Mouse (Mus musculus) midbrain, embryonic 10.5 days (tissue): ENCODE results near the gene Gm2431. TPM values are rescaled to one million over a fixed set of nuclear protein-coding genes. Genes with fewer than 3 reads are reported as not detected.
"Not testable (repeated sequence)": the region's sequence is repeated elsewhere in the genome, so short reads cannot be mapped to it uniquely, and the experiment has no call there.

ENCODE experiments used
- DNase-seq: peaks from one replicate; pipeline ENCODE4 v3.0.0-alpha.2; 2017; ENCODE audit warnings: low spot score
- H3K27ac ChIP-seq: fragments of 300-500 bp; sonication (generic); replicated peaks from 2 replicates; pipeline ENCODE4 v1.5.1; 2016; ENCODE audit warnings: mild to moderate bottlenecking
- H3K27me3 ChIP-seq: fragments of 300-500 bp; sonication (generic); 2 replicates; pipeline ENCODE4 v1.6.1; 2016; ENCODE audit warnings: low read depth, mild to moderate bottlenecking; ENCODE audit not compliant: poor library complexity, severe bottlenecking
- H3K36me3 ChIP-seq: fragments of 300-500 bp; sonication (generic); 2 replicates; pipeline ENCODE4 v1.6.1; 2016; ENCODE audit warnings: mild to moderate bottlenecking, moderate library complexity
- H3K4me1 ChIP-seq: fragments of 300-500 bp; sonication (generic); 2 replicates; pipeline ENCODE4 v1.6.1; 2016
- H3K4me3 ChIP-seq: fragments of 300-500 bp; sonication (generic); 2 replicates; pipeline ENCODE4 v1.5.1; 2016; ENCODE audit warnings: mild to moderate bottlenecking, moderate library complexity
- H3K9me3 ChIP-seq: fragments of 300-500 bp; sonication (generic); replicated peaks from 2 replicates; pipeline ENCODE4 v1.6.1; 2016; ENCODE audit warnings: mild to moderate bottlenecking
- WGBS: fragments of 180-500 bp; shearing (Covaris S2); methylation state at CpG from one replicate; pipeline ENCODE4 v1.1.7; 2016; 5-methylcytosine and 5-hydroxymethylcytosine counted together
- polyA plus RNA-seq: library from polyadenylated mRNA; unstranded; fragments of >200 nt; fragmentation: Nextera tagmentation; extraction: Ambion mirVana; gene quantifications from 2 replicates; pipeline ENCODE4 v1.2.1, GENCODE M21; 2016

The Gm2431 gene
- polyA plus RNA-seq, result not detected in 2 replicates

DNA sequence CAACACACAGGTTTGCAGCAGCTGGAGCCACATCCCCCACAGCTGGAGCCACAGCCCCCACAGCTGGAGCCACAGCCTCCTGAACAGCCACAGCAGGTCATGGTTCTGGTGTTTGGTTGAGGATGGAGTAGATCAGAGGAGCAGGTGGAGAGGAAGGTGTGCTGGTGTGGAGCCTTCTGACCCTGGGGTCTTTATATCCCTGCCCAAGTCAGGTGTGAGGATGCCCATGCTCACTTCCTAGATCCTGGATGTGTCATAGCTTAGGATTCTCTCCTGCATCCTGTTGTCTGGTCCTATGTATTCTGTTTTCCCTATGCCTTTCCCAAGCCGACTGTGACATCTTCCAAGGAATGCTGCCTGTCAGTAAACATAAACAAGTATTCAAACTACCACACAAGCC, at the start of gene Gm2431:
Gene Gm2431, minus strand, starts transcription at position 101 of the 400 bp plus-strand sequence.
- H3K36me3 ChIP-seq, H3K27me3 ChIP-seq, H3K9me3 ChIP-seq, H3K4me1 ChIP-seq, DNase-seq, H3K4me3 ChIP-seq, H3K27ac ChIP-seq: not testable (repeated sequence)
- WGBS, result 58% methylated on average over 1 of the region's 1 CpGs

- 93% methylated on average over 1 of the region's 1 CpGs for WGBS
- H3K9me3 ChIP-seq, H3K36me3 ChIP-seq, H3K4me3 ChIP-seq, H3K27me3 ChIP-seq, DNase-seq, H3K4me1 ChIP-seq, H3K27ac ChIP-seq: not testable (repeated sequence)
Observed at GRCm38 (mm10) chr7:142303929-142304328, 45.8 kb upstream of the Gm2431 start.

GRCm38 (mm10) chr7:142303249-142303648, 45.1 kb upstream of the Gm2431 start, which contains the start of gene Krtap5-4:
Krtap5-4 (plus strand) TSS chr7:142303549.
- Histone ChIP-seq H3K27ac (no peak within 1 kb of the TSS), H3K36me3 (no peaks in the 10 kb centered on the region), H3K9me3 (no peaks in the 10 kb centered on the region), H3K4me3 (no peak within 1 kb of the TSS), H3K27me3 (peaks cover 7% of the 10 kb centered on the region; the same call in 1 of the 2 replicates), H3K4me1 (no peaks in the 10 kb centered on the region)
- no peak for DNase-seq
- WGBS, result 72% methylated on average over 3 of the region's 3 CpGs

DNA sequence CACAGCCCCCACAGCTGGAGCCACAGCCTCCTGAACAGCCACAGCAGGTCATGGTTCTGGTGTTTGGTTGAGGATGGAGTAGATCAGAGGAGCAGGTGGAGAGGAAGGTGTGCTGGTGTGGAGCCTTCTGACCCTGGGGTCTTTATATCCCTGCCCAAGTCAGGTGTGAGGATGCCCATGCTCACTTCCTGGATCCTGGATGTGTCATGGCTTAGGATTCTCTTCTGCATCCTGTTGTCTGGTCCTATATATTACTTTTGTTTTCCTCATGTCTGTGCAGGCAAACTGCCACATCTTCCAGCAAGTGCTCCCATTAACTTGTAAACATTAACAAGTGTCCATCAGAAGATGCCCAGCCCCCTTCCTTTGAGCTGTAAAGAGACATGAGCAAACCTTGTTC, 38.9 kb upstream of the Gm2431 start, which contains the start of gene Krtap5-1:
Gene Krtap5-1, minus strand, starts transcription at position 101 of the 400 bp plus-strand sequence.
- not testable (repeated sequence) for DNase-seq, H3K27ac ChIP-seq, H3K4me1 ChIP-seq, H3K9me3 ChIP-seq, H3K36me3 ChIP-seq, H3K4me3 ChIP-seq, H3K27me3 ChIP-seq

GRCm38 (mm10) chr7:142296108-142296507, 38.0 kb upstream of the Gm2431 start:
- H3K4me1 ChIP-seq, H3K36me3 ChIP-seq, H3K27ac ChIP-seq, DNase-seq, H3K4me3 ChIP-seq, H3K9me3 ChIP-seq, H3K27me3 ChIP-seq: not testable (repeated sequence)
- WGBS, result 40% methylated on average over 4 of the region's 4 CpGs

DNA sequence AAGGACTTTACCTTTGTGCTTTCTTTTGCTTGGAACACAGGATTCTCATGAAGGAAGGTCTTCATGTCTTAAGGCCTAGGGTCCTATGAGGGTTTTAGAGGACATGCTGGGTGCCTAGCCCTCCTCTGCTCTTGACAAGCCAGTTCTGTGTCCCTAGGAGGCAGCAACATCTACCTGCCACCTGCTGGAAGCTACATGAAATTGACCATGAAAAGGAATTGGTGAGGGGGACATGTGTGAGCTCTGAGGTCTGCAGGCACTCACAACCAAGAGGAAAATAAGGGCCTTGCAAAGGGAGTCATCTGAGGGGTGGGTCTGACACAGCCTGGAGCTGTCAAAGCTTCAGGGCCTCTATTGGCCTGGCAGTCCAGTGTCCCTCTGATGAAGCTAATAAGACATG, 37.3 kb upstream of the Gm2431 start:
- H3K4me1 ChIP-seq, result no peaks in the 10 kb centered on the region
- 0 out of 2 replicates have a peak, but pooled peaks cover under 1% of the 10 kb centered on the region for H3K27me3 ChIP-seq
- H3K36me3 ChIP-seq, result no peaks in the 10 kb centered on the region
- no peak for DNase-seq
- H3K27ac ChIP-seq, result no peak overlapping the region
- no peak overlapping the region for H3K4me3 ChIP-seq
- H3K9me3 ChIP-seq, result no peaks in the 10 kb centered on the region

- not testable (repeated sequence) for H3K27me3 ChIP-seq, H3K4me3 ChIP-seq, H3K9me3 ChIP-seq, H3K27ac ChIP-seq, H3K36me3 ChIP-seq, H3K4me1 ChIP-seq
- 2% methylated on average over 2 of the region's 2 CpGs for whole genome bisulfite sequencing
- DNase-seq, result peak; percentile 34
Observed at GRCm38 (mm10) chr7:142293851-142294250, 35.7 kb upstream of the Gm2431 start.

- Histone ChIP-seq H3K4me1 (peaks cover 21% of the 10 kb centered on the region), H3K27me3 (peaks cover 43% of the 10 kb centered on the region)
- not testable (repeated sequence) for DNase-seq, H3K9me3 ChIP-seq, H3K36me3 ChIP-seq, H3K27ac ChIP-seq, H3K4me3 ChIP-seq
- WGBS, result 82% methylated on average over 9 of the region's 9 CpGs
Observed at GRCm38 (mm10) chr7:142285910-142286612, 27.9 kb upstream of the Gm2431 start.

- peak overlapping the region; percentile 89 for H3K27ac ChIP-seq
- no peaks in the 10 kb centered on the region for H3K36me3 ChIP-seq
- H3K9me3 ChIP-seq, result no peaks in the 10 kb centered on the region
- peaks cover 21% of the 10 kb centered on the region for H3K4me1 ChIP-seq
- peak; percentile 48 for DNase-seq
- WGBS, result 21% methylated on average over 23 of the region's 23 CpGs
- H3K27me3 ChIP-seq, result peaks cover 44% of the 10 kb centered on the region
- peak overlapping the region; percentile 67 for H3K4me3 ChIP-seq
Observed at GRCm38 (mm10) chr7:142285130-142285835, 27.1 kb upstream of the Gm2431 start.

- peak overlapping the region; percentile 89 for H3K27ac ChIP-seq
- no peaks in the 10 kb centered on the region for H3K9me3 ChIP-seq
- H3K4me1 ChIP-seq, result peaks cover 21% of the 10 kb centered on the region
- peak overlapping the region; percentile 67 for H3K4me3 ChIP-seq
- DNase-seq, result peak; percentile 93
- under 1% methylated on average over 19 of the region's 19 CpGs for WGBS
- H3K36me3 ChIP-seq, result no peaks in the 10 kb centered on the region
- peaks cover 48% of the 10 kb centered on the region for H3K27me3 ChIP-seq
Observed at GRCm38 (mm10) chr7:142284615-142285080, 26.5 kb upstream of the Gm2431 start.

DNA sequence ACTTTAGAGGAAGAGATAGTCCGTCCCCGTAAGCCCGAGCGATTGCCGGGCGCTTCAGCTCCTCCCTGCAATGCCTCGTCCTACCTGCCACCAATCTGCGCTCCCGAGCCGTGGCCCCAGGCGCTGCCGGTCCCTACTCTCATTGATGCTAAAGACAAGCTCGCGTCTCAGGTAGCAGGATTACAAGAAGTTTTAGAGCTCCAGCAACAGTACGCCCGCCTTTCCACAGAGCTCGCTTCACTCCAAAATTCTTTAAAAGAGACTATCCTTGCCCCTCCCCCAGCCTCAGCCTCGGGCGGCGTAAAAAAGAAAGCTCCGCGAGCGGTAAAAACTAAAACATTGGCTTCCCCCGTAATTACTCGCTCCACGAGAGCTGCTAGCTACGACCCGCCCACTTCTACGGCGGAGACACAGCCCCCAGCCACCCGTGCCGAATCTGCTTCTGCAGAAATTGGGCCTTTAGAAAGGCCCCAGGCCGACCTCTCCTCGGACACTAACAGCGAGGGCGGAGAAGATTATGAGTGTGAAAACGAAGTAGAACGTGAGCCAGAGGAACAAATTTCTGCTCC, 26.0 kb upstream of the Gm2431 start:
- peak; percentile 77 for DNase-seq
- peak overlapping the region; percentile 89 for H3K27ac ChIP-seq
- no peaks in the 10 kb centered on the region for H3K36me3 ChIP-seq
- H3K4me1 ChIP-seq, result peaks cover 21% of the 10 kb centered on the region
- H3K27me3 ChIP-seq, result peaks cover 48% of the 10 kb centered on the region
- WGBS, result under 1% methylated on average over 38 of the region's 38 CpGs
- no peaks in the 10 kb centered on the region for H3K9me3 ChIP-seq
- peak overlapping the region; percentile 67 for H3K4me3 ChIP-seq

DNA sequence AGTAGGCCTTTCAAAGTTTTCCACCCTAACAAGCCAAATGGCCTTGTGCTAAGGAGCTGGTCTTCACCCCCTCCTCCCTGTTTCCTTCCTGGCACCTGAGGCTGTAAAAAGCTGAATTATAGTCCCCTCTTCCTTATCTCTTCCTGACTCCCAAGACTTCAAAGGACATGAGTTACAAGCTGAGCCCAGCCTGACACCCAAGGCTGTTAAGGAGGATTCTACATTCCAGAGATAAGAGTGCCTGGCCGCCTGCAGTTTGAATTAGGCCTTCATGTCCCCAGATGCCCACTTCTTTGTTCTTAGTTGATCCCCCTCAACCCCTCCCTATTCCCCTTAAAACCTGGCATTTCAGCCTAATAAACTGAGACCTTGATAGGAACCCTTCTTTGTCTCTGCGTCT, 24.7 kb upstream of the Gm2431 start:
- Histone ChIP-seq H3K4me1 (peaks cover 21% of the 10 kb centered on the region), H3K27me3 (peaks cover 48% of the 10 kb centered on the region)
- H3K36me3 ChIP-seq, H3K4me3 ChIP-seq, H3K27ac ChIP-seq, DNase-seq, H3K9me3 ChIP-seq: not testable (repeated sequence)
- WGBS, result 3% methylated on average over 2 of the region's 2 CpGs

- DNase-seq, H3K4me3 ChIP-seq, H3K27ac ChIP-seq, H3K36me3 ChIP-seq, H3K9me3 ChIP-seq: not testable (repeated sequence)
- Histone ChIP-seq H3K27me3 (peaks cover 28% of the 10 kb centered on the region), H3K4me1 (peaks cover 13% of the 10 kb centered on the region)
- WGBS, result 57% methylated on average over 1 of the region's 1 CpGs
Observed at GRCm38 (mm10) chr7:142279291-142279690, 21.1 kb upstream of the Gm2431 start.
